Mouse (Mus musculus) kidney, postnatal 10 days (tissue): ENCODE data around the gene Timp2.
"Not testable (repeated sequence)": the region's sequence is repeated elsewhere in the genome, so short reads cannot be mapped to it uniquely, and the experiment has no call there.

Source experiments
- DNase-seq: peaks from one replicate; pipeline ENCODE4 v3.0.0; 2021; ENCODE audit warnings: mixed read lengths

The Timp2 gene

DNA sequence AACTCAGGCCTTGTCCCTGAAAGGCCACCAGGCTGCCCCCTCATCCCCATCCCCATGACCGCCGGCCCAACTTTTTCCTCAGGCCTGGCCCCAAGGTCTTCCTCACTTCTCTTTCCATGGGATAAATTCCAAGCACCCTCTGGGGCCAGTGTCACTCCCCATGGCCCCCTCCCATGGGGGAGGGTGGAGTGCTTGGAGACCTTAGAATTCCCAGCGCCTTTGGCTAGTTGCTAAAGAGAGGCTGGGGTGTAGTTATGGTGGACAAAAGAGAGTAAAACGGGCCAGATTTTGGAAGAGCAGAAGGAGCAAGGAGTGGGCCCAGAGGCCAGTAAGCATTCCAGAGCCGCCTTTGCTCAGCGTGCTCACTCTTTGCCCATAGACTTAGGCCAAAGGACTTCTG lies at the start of gene Timp2:
TSS of gene Timp2 (minus strand) at position 101 of the 400 bp plus-strand sequence.
- DNase-seq = no peak

DNA sequence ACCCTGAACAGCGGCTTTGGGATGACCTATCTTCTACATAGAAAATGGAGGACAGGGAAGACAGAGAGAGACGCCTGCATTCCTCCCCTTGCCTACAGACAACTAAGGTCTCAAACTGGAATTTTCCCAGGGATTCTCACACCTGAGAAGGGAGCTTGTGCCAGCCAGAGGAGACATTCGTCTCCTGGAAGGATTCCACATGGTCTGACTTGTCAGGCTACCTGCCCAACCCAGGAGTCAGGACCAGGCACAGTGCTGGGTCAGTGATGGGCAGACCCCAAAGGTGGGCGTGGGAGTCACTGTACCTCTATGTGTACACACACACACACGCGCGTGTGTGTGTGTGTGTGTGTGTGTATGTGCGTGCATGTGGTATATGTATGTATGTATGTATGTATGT lies 49.8 kb upstream of the Timp2 start:
- peak; percentile 7 for DNase-seq

DNA sequence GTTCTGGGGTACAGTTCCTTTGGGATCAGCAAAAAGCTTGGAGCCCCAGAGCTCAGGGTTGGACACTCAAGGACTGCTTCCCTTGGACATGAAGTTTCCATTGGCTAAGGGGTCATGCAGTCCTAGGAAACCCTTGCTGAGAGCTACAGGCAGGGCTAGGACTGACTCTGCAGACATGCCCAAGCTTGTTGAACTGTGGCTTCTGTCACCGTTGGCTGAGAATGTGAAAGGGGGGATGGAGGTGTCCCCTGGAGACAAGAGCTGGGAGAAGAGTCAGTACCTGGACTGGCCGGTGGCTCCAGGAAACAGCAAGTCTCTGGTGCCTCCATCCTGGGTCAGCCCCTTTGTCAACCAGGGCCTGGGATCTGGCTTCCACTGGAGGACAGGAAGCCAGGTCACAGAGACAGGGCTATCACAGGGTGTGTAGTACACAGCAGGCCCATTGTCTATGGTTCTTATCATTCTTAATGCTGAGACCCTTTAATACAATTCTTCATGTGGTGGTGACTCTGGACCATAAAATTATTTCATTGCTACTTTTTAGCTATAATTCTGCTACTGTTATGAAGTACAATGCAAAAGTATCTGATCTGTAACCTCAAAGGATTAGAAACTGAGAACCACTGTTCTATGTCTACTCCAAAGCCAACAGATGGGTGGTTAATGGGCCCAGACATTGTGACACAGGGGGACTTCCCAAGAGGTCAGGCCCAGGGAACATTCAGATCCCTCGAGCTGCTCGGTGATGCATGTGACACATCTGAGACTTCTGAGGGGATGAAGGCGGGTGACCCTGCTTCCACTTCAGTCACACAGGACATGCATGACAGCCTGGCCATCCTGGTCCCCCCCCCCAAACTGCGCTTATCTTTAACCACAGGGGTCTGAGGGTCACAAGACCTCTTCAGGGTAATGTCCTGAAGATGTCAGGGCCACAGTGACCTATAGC lies 48.7 kb upstream of the Timp2 start:
- DNase-seq = peak; percentile 13

DNA sequence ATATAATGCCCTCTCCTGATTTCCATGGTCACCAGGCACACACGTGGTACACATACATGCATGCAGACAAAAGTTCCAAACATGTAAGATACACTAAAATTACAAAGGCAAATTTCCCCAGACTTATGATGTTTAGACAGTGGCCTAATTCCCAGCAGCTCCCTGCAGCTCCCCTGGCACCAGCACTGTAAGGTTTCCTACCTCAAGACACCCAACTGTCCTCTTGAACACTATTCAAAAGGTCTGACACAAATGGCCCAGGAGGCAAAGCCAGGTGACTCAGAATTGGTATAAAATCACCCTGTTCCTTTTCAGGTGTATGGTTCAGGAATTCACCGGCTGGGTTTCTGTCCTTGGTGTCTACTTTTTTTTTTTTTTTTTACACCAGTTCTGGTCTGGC lies 47.6 kb upstream of the Timp2 start:
- peak; percentile 3 for DNase-seq

DNA sequence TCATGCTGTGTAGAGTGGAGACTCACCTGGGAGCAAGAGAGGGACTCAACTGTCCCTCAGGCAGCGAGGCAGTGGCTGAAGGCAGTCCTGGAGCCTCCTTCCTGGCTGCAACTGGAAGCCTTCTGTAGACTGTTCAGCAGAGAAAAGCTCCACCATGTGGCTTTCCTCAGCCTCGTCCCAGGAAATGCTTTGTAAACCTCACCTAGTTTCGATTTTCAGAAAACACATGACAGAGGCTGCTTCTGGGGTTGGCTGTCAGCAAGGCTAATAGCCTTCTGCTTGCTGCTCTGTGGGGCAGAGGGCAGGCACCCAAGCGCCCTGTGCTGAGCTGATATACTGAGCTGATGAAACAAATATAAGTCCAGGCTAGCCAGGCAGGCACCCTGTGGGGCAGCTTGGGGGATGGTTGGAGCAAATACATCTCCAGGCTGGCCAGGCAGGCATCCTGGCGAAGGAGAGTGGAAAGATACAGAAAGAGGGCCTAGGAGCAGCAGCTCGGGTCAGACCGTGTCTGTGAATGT lies 46.3 kb upstream of the Timp2 start, which contains the start of gene Lgals3bp:
TSS of gene Lgals3bp (minus strand) at position 333 of the 521 bp plus-strand sequence.
- DNase-seq = peak; percentile 80

DNA sequence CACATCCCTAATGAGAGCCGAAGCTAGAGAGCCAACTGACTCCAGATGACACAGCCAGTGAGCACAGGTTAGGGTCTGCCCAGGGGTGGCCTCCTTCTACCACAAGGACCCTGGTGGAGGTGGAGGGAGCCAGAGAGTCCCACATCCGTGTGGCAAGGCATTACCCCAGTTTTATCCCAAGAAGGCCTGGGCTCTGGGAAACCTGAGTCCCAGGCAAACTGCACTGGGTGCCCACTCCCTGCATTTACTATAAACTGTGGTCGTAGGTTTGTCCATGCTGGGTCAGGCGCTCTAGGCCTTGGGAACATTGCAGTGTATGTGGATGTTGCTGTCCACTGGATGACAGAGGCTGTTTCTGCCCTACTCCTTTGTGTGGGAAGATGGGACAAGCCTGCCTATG lies 45.7 kb upstream of the Timp2 start:
- DNase-seq = peak; percentile 20

DNA sequence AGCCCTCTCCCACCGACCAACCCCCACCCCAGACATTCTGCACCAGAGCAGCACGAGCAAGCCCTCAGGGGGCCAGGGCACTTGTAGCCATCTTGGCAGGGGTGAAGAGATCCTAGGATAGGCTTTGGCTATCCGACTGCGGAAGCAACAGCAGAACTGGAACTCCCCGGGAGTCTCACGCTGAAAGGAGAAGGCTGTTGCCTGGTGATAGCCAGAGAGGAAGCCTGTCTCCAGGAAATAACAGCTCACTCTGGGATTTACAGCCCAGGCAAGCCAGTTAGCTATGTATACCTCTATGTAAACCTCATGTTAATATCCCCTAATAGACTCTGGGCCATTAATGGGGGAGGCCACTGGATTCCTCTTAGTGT lies 45.0 kb upstream of the Timp2 start:
- DNase-seq = peak; percentile 72

DNA sequence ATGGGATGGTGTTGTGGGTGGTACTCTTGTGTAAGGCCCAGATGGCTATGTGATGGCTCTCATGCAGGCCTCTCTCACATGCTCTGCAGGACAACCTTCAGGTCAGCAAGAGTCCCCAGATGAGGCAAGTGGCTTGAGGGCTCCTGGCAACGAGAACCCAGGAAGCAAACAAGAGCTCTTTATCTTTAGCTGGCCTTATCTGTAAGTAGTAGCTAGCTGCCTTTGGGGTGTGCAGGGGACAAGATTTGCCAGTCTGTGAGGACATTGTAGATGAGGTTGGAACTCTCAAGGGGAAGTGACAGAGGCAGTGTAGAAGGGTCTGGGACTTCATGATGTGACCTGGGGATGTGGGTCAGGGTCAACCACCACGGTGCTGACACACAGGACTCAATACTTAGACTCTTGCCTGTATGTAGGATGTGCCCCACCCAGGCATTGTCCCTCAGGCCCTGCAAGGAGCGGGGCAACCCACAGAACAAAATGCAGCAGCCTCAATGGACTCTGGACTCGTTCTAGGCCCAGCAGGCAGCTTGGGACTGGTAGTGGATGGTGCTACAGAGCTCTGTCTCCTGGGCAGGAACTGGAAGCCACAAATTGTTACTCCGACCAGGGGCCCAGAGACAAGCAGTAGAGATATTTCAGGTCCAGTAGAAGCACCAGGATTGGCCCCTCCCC lies 44.5 kb upstream of the Timp2 start:
- peak; percentile 23 for DNase-seq

DNA sequence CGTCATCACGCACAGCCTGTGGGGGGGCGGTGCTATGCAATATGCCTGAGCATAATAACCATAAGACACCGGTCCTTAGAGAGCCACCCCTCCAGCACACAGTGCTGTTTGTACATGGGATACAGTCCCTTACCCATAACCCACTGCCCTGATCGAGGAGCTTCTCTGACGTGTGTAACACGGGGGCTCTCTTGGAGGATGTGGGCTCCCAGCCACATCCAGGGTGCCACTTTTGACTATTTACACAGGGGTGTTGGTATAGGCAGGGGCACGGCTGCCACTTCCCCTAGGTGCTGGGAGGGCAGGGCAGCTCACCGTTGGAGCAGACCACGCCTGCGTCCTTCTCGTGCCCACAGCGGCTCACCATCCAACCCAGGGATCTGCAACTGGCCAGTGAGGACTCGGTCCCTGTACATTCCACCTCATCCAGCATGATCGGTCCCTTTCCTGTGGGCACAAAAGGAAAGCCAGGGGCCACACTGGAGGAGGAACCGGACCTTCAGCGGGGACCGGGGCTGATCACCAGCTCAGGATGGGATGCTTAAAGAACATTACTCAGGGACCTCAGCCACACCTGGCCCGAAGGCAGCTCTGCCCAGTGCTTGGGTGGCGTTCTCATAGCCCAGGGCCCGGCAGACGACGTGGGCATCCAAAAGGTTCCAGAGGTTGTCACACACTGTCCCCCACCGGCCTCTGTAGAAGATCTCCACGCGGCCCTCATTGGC lies 42.4 kb upstream of the Timp2 start:
- peak; percentile 6 for DNase-seq

DNA sequence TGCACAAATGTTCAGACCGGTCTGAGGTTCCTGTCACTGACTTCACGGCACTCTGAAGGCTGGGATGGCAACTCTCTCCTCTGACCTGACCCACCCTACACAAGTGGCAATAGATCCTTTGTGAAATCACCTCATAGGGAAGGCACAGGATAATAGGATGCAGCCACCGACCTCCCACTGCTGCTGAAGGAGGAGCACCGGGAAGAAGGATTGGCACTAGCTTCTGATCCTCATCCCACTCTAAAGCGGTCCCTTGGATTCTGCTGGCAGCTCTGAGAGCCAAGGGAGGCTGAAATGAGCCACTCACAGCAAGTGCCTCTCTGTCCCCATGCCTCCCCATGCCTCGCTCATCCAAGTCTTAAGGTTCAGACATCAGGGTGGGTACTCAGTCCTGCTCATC lies 39.0 kb upstream of the Timp2 start:
- peak; percentile 4 for DNase-seq

DNA sequence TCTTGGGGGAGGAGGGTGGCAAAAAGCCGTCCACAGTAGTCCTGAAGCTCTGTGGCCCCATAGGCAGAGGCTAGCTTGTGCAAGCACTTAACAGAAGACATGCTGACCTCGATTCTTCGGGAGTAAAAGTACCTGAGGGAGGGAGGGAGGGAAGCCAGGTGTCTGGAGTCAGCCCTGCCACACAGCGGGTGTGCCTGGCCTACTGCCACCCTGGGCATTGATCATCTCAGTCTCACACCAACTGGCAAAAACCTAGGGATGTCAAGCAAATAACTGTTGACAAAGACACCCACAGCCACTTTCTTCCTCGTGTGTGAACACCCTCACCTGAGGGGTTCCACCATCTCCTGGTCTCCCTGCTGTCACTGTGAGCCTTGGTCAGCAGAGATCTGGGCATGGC lies 38.5 kb upstream of the Timp2 start:
- DNase-seq = peak; percentile 4

DNA sequence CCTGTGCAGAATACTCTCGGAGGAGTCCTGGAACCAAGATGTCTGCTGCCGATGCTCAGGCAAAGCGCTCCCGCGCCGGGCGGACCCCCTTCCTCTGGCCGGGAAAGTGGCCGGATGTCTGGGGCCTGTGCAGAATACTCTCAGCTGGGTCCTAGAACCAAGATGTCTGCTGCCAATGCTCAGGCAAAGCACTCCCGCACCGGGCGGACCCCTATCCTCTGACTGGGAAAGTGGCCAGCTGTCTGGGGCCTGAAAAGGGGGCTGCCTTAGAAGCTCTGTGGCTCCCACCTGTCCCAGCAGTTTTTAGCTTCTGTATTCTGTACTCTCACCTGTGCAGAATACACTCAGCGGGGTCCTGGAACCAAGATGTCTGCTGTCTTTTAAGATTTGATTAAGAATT lies 32.3 kb upstream of the Timp2 start:
- DNase-seq = peak; percentile 3

DNA sequence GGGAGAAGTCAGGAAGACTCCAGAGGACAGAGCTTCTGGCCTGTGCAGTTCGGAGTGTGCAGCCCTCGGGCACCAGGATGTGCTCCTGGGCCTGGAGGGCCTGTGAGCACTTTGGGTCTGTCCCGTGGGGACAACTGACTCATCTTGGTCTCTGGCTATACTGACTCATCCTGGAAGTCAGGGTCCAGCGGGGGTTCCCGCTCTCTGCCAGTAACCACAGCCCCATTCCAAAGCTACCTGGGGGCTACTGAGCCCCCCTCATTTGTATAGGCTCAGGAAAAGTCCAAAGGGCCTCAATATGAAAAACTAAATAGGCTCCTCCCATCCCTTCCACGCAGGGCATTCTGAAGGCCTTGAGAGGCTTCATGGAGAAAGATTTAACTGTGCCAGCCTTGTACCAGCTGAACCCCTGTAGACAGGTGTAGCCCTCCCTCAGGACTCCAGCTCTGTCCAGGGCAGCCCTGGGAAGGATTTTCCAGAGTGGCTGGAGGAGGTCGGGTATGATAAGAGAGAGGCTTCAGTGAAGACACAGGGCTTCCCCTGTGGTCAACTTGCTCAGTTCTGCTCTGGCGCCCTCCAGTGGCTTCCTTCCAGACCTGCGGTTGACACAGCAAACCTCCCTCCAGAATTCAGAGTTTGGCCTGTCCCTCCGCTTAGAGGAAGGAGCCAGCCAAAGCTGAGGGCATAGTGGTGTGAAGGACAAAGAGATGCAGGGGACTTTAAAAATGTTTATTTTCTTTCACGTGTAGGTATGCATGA lies 23.9 kb upstream of the Timp2 start:
- DNase-seq = peak; percentile 93

DNA sequence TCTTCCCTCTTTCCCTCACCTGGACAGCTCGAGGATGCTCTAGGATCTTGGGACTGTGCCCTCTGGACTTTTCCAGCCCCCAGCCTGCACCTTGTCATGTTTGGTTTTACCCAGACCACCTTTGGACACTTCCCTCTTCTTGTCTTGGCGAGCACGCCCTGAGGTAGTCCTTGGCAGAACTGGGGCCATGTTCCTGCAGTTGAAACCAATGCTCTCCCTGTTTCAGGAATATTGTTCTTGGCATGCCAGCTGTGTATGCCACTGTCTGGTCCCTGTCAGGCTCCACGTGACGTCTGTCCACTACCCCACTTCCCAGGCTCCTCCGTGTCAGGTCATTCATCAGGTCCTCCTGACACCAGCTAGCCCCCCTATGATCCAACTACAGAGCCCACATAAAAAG lies 23.1 kb upstream of the Timp2 start:
- DNase-seq = peak; percentile 5

DNA sequence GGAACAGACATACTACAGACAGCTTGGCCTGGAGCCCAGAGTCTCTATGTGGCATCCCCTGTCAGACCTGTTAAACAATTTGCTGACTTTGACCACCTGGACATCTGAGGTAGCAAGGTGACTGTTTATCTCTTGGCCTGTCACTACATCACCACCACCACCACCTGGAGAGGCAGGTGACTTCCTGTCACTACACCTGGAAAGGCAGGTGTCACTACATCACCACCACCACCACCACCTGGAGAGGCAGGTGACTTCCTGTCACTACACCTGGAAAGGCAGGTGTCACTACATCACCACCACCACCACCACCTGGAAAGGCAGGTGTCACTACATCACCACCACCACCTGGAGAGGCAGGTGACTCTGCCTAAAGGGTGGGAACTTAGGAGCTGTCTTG lies 20.8 kb upstream of the Timp2 start:
- not testable (repeated sequence) for DNase-seq

DNA sequence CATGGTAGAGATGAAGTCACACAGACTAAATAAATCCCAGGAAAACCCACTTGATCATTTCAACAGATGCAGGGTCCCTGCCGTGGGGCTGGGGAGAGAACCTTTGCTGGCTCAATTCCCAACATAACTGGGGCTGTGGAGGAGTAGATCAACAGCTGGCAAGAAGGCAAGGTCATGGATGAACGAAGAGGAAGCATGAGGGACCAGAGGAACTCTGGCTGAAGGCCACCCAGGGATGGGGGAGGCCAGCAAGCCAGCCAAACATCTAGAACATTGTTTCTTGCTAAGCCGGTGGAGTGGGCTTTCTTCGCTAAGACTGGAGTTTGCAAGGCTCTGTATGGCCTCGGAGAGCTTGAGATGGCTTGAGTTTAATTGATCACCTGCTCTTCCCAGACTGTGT lies 20.3 kb upstream of the Timp2 start:
- peak; percentile 33 for DNase-seq

DNA sequence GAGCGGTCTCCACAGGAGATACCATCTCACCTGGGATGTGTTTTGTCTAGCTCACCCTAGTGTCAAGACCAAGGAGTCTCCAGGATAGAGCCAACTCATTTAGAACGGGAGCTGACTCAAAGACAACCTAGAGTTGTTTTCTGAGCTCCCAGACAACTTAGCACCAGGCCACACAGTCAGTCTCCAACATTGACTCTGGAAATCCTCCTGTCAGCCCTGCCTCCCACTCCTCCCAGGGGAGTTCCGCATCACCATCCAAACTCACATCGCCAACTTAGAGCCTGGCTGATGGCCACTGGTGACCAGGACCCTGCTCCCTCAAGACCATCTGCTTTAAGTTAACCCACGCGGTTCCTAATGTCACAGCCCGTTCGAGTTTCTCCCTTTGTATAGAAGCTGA lies 19.9 kb upstream of the Timp2 start:
- DNase-seq = peak; percentile 3

DNA sequence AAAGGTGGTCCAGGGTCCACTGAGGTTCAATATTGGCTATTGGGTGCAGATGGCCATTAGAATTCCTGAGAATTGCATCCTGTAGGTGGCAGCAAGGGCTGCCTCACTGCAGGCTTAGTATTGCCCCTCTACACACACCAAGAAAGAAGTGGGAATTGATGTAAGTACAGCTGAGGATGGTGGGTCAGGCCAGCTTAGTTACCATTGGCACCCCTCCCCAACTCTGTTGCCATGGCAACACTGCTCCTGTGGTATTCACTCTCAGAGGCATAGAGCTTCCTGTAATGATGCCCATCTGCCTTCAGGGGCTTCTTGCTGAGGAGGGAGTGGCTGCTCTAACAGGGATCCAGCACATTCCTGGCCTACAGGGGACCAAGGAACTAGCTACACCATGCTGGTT lies 19.5 kb upstream of the Timp2 start:
- no peak for DNase-seq

DNA sequence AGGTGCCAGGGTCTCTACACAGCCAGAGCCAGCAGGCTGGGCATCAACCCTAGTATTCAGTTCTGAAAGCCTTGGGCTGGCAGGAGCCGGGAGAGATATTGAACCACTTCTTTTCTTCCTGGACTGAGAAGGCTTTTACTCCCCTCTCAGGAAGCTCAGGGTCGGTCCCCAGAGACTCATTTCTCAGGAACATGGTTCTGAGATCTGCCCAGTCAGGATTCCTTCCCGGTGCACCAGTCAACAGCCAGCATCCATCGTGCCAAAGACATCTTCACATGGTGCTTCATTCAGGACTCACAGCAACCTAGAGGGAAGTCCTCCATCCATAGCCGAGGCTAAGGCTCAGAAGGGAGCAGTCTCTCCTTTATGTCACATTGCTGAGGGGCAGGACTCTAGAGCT lies 19.0 kb upstream of the Timp2 start:
- no peak for DNase-seq

DNA sequence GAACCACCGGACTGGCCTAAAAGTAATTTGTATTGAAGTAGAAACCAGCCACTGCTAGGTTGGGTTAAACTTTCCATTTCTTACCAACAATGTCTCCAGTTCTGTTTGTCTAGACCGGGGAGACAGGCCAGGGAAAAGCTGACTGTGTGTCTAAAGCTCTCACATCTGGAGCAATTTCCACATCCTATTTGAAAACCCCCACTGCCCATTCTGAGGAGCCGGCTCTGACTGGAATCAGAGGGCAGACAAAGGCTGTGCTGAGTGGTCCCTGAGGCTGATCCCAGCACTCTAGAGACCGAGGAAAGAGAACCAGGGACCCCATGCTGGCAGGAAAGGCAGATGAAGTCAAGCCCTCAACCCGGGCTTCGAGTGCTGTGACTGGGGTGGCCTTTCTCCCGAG lies 17.1 kb upstream of the Timp2 start:
- DNase-seq = no peak

DNA sequence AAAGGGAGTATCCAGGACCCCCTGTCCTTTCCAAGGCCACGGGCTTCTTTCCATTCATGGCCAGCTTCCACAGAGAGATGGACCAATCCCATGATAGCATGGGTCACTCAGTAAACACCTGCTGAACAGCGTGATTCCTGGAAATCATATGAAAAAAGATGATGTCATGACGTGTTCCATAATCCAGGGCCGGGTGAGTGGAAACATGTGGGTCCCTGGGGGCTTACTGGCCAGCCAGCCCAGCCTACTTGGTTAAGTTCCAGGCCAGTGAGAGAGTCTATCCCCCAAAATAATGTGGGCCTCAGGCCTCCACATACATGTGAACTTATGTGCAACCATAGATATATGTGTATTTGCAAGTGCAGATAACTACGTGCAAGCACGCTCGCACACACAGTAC lies 16.3 kb upstream of the Timp2 start:
- DNase-seq = no peak

DNA sequence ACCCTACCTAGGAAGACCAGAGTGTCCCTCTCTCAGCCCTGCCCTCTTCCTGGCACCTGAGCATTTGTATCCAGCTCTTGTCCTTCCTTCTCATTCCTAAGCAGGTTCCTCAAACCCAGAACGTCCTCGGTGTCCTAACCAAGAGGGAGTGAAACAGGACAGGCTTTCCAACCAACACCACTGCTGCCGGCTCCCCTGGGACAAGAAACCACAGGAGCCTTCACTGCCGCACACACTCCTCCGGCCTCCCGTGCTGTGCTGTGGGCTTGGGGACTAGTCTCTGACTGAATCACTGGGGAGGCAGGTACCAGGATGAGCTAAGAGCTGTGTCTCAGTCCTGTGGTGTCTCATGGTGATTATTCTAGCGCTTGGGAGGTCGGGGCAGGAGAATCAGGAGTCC lies 14.1 kb upstream of the Timp2 start:
- DNase-seq = no peak

DNA sequence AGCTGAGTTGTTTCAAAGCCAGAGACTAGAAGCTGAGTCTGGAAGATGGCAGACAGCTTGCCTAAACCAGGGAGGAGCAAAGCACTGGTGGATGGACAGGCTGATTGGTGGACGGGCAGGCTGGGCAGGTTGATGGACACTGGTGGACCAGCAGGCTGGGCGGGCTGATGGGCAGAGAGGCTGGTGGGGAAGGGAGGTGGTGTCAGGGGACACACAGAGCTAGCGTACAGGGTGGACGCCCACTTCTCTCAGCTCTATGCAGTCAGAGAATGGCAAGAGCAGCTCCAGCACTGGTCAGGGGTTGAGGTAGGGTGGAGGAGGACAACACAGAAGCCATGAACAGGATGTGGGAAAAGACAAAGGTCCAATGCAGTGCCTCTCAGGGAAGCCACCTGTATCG lies 13.7 kb upstream of the Timp2 start:
- no peak for DNase-seq
